Mouse (Mus musculus) bone marrow macrophage, adult 2 months (primary cell): ENCODE results near the gene Gm49486.

ENCODE experiments used
- CTCF ChIP-seq: IDR thresholded peaks from 2 replicates; pipeline ENCODE4 v1.5.1; 2012; ENCODE audit warnings: low read depth, mild to moderate bottlenecking, low read length, moderate library complexity
- POLR2A ChIP-seq: IDR thresholded peaks from 2 replicates; pipeline ENCODE4 v1.6.1; 2012; ENCODE audit warnings: mild to moderate bottlenecking, low read depth, low read length, borderline replicate concordance

DNA sequence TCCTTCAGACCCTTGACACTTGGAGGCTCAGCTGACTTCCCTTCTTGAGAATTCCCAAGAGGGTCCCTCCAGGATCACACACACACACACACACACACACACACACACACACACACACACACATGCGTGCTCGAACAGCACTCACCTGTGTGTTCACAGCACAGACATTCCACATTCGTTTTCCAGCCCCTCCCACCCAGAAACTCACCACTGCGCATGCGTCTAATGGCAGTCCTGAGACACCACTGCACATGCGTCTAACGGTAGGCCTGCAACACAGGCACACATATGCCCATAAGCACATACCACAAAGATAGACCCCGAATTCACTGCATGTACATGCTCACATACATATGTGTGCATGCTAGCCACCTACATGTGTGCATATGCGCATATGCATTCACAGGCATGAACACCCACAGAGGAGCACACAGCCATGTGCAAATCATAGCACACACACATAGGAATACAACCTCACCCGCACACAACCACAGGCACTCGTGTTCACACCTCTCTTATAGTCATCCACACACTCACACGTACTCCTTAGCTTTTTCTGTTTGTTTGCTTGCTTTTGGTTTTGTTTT, 29.7 kb upstream of the Gm49486 start:
- TF ChIP-seq CTCF (no peak), POLR2A (no peak)
